Mouse (Mus musculus) heart, adult 18-20 months (tissue): ENCODE measurements around the gene Zfp831. TPM values are rescaled to one million over a fixed set of nuclear protein-coding genes. Genes with fewer than 3 reads are reported as not detected.

ENCODE experiments used
- DNase-seq, 2 experiments: peaks; one replicate each; pipeline ENCODE4 v3.0.0; 2021 to 2022; ENCODE audit warnings: mixed read lengths in 1 of 2
- total RNA-seq, 2 experiments: library from RNA; stranded (reverse); gene quantifications; 2 replicates each; pipeline ENCODE4 v1.2.3; 2021

Zfp831 gene
- total RNA-seq, 2 experiments from 2014 or later: 0.07 to 0.59 TPM

DNA sequence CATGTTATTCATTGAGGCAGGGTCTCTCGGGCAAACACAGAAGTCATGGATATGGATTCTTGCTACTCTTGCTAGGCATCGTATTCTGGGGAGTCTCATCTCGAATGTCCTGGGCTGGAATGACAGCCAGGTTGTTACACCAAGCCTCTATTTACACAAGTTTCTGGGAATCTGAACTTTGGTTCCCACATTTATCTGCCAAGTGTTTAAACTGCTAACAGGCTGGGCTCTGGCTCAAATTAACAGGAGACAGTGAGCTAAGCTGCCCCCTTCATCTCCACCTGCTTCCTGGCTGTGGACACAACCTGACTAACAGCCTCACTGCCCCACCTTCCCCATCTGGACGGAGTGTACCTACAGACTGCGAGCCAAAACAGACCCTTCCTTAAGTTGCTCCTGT is 88.6 kb downstream of the Zfp831 start:
- no peak for DNase-seq

DNA sequence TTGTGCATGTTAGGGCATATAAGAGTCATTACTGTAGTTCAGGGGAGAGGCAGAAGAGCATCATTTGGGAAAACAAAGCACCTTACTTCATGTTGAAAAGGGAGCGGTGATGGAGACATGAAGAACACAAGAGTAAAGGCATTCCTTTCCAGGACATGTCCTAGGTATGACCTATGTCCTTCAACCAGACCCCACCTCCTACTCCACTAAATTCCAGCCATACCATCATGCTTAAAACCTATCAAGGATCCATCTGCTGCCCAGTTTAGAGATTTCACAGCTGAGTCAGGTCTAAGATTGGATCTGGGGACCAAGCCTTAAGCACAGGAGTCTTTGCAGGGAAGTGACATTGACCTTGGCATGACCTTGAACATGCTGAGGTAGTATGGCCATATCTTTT is 91.9 kb downstream of the Zfp831 start:
- no peak for DNase-seq

DNA sequence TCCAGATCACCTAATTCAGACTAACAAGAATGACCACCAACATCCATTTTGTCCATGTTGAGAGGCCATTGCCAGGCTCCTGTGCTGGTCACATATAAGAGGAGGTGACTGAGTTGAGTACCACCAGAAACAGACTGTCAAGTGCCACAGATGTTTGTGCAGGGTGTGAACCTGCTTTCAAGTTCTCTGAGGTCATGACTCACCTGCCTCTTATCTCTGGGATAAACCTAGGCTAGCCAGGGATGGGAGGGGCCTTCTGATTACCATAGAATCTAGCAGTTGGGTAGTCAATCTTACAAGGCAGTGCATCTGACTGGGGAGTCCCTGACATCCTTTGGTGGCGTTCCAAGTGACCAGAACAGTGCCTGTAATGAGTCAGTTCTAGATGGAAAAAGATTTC is 103.8 kb downstream of the Zfp831 start:
- no peak for DNase-seq

DNA sequence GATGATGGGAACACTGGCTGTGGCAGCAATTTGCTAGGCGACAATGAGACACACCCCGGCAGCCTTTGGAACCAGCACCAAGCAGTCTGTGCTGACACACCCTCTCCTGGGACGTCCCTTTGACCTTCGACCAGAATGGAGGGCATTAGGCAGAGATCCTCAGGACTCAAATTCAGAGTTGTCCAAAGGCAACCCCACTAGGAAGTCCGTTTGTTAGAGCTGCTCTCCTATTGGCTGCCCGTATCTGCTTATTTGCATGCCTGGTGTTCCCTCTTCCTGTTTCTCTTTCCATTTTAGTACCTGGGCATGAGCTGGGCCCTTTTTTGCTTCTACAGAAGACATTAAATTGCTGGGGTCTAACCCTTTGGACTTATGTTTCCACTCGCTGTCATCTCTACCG is 105.0 kb downstream of the Zfp831 start:
- DNase-seq: no peak

DNA sequence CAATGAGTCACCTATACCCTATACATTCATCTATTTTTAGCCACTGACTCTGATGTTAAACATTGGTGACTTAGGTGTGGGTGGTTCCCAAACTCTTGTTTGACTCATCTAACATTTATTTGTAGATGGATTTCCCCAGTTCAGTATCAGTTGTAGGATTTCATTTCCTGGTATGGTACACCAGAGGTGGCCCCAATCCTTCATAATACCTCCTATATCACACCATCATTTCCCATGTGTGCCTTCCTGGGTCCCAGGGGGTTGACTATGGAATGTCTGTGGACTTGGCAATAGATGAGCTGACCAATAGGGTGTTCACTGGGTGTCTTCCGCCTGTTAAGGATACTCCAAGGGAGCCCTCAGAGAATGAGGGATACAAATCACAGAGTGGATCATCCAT is 109.9 kb downstream of the Zfp831 start:
- no peak for DNase-seq

DNA sequence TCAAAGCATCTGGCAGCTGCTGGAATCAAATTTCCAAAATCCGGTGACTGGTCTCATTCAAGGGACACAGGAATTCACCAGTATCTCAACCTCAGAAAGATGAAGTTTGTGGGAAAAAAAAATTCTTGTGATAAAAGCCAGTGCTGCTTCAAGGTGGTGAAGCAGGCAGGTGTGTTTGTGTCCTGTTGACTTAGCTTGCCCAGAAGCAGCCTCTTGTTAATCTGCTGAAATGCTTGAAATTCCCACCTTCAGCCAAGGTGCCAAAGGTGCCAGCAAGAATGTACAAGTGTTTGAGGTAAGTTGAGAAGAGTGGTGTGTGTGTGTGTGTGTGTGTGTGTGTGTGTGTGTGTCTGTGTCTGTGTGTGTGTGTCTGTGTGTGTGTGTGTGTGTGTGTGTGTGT is 110.9 kb downstream of the Zfp831 start:
- DNase-seq: no peak

DNA sequence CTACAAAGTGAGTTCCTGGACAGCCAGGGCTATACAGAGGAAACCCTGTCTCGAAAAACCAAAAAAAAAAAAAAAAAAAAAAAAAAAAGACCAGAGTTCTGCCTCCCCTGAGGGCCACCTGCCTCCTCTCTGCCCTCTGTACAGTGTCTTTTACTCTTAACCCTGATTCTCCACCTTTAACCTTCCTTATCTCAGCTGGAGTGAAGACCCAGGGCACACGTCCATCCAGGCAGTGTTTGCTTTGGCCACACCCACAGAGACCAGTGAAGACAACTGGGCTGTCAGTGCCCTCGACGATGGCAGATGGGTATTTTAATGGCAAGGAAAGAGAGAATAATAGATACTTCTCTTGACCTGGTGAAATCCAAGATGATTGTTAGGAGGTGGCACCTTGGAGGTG is 115.9 kb downstream of the Zfp831 start:
- no peak for DNase-seq

Other genes starting within 250 kb of the Zfp831 start
- gene Nelfcd, start 227.7 kb upstream of the Zfp831 start, total RNA-seq: 10 to 100 TPM; 27.9 to 29.7 TPM
- 10 to 100 TPM; 30.0 to 40.1 TPM for gene Ctsz, start 204.5 kb upstream of the Zfp831 start, total RNA-seq
- gene Tubb1, start 192.8 kb upstream of the Zfp831 start, total RNA-seq: 1 to 10 TPM; 3.5 to 4.5 TPM
- gene Atp5e, start 179.4 kb upstream of the Zfp831 start, total RNA-seq: 1,000 to 10,000 TPM; 1,683 to 1,862 TPM
- gene Prelid3b, start 170.5 kb upstream of the Zfp831 start, total RNA-seq: 10 to 100 TPM; 55.5 to 60.0 TPM
- 1 to 10 TPM; 2.2 to 2.3 TPM for gene Edn3, start 117.1 kb downstream of the Zfp831 start, total RNA-seq